Mouse (Mus musculus): Measurements from ENCODE around the gene Gm6096.

- no peak for TF ChIP-seq CTCF (IDR thresholded peaks at IDR 0.05; ENCODE audit: extremely low read depth, insufficient read length, insufficient replicate concordance, low read depth, low read length)
- TF ChIP-seq POLR2A (IDR thresholded peaks at IDR 0.05; ENCODE audit: low read depth, low read length), result no peak
Measured at GRCm38 (mm10) chr7:34246870-34247499, 3.9 kb upstream of the Gm6096 start.
